Mouse (Mus musculus): ENCODE data around the gene Spib.

GRCm38 (mm10) chr7:44546274-44546673 is 14.4 kb upstream of the Spib start:
- TF ChIP-seq TAL1 (IDR thresholded peaks at IDR 0.05; ENCODE audit: low read length) (no peak), GATA1 (IDR thresholded peaks at IDR 0.05; ENCODE audit: low read length) (no peak)
